Mouse (Mus musculus) myocyte (in vitro differentiated cells): ENCODE data around the gene Sdhb.

Source experiments
- E2F4 ChIP-seq: IDR thresholded peaks from one replicate; pipeline ENCODE4 v1.6.1; 2011; ENCODE audit warnings: mild to moderate bottlenecking, control low read depth, moderate library complexity; ENCODE audit not compliant: insufficient read depth
- MAX ChIP-seq: IDR thresholded peaks from one replicate; pipeline ENCODE4 v1.6.1; 2011; ENCODE audit warnings: low read depth, mild to moderate bottlenecking, control low read depth
- MYOD1 ChIP-seq, 3 experiments: IDR thresholded peaks; one replicate each; pipeline ENCODE4 v1.6.1; 2011; ENCODE audit warnings: control low read depth in 2 of 3, low read depth in 2 of 3, mild to moderate bottlenecking in 2 of 3, moderate library complexity in 1 of 3; ENCODE audit not compliant: insufficient read length in 2 of 3, control insufficient read depth in 1 of 3
- MYOG ChIP-seq, 3 experiments: IDR thresholded peaks; one replicate each; pipeline ENCODE4 v1.6.1; 2011; ENCODE audit warnings: control low read depth in 2 of 3, low read depth in 2 of 3, mild to moderate bottlenecking in 2 of 3; ENCODE audit not compliant: insufficient read length in 2 of 3, control insufficient read depth in 1 of 3, insufficient read depth in 1 of 3
- POLR2A ChIP-seq: IDR thresholded peaks from one replicate; pipeline ENCODE4 v1.6.1; 2011; ENCODE audit warnings: low read depth, mild to moderate bottlenecking, control low read depth, moderate library complexity; ENCODE audit not compliant: insufficient read length
- POLR2AphosphoS2 ChIP-seq: IDR thresholded peaks from one replicate; pipeline ENCODE4 v1.6.1; 2011; ENCODE audit warnings: low read depth, control low read depth; ENCODE audit not compliant: insufficient read length
- REST ChIP-seq: IDR thresholded peaks from one replicate; pipeline ENCODE4 v1.6.1; 2011; ENCODE audit warnings: mild to moderate bottlenecking, control low read depth, moderate library complexity; ENCODE audit not compliant: insufficient read depth, insufficient read length
- TCF12 ChIP-seq: IDR thresholded peaks from one replicate; pipeline ENCODE4 v1.6.1; 2011; ENCODE audit warnings: mild to moderate bottlenecking, control low read depth; ENCODE audit not compliant: poor library complexity, insufficient read depth, severe bottlenecking
- USF1 ChIP-seq: IDR thresholded peaks from one replicate; pipeline ENCODE4 v1.6.1; 2011; ENCODE audit warnings: low read depth, mild to moderate bottlenecking, control low read depth, moderate library complexity

DNA sequence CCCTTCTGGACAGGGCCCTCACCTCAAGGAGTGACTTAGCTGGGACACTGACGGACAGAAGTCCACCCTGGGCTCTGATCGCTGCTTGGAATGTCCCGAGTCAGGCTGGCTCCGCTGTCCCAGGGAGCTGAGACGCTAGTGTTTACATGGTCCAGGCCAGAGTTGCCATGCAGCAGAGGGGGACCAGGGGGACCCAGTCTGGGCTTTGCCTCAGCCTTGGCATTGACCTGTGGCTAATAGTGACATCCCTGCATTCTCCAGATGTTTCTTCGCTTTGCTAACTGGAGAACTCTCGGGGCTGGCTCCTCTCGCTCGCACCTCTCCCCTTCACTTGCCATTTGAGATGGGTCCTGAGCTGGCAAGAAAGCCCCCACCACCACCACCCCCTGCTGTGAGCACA, 32.7 kb upstream of the Sdhb start:
- TF ChIP-seq POLR2A (no peak), MAX (no peak), USF1 (no peak), TCF12 (no peak), REST (no peak), POLR2AphosphoS2 (no peak), E2F4 (no peak), MYOD1 (IDR thresholded peaks at IDR 0.05; ENCODE audit: control insufficient read depth in 1 of 3, insufficient read length in 2 of 3, low read depth in 2 of 3) (no peak), MYOG (IDR thresholded peaks at IDR 0.05; ENCODE audit: control insufficient read depth in 1 of 3, insufficient read depth in 1 of 3, insufficient read length in 2 of 3, low read depth in 2 of 3) (no peak)
